Mouse (Mus musculus): Measurements from ENCODE around the gene Trpc7. TPM values are rescaled to one million over a fixed set of nuclear protein-coding genes. Genes with fewer than 3 reads are reported as not detected.

Trpc7 gene
- polyA plus RNA-seq, 1 experiment from 2014 or later, result not detected

GRCm38 (mm10) chr13:56734617-56735016 is 161.2 kb downstream of the Trpc7 start:
- Histone ChIP-seq H3K36me3 (peaks cover 100% of the 10 kb centered on the region), H3K9me3 (replicated peaks) (no peaks in the 10 kb centered on the region), H3K27me3 (ENCODE audit: low read depth, poor library complexity, severe bottlenecking) (no peaks in the 10 kb centered on the region), H3K4me1 (no peaks in the 10 kb centered on the region), H3K4me3 (no peak overlapping the region), H3K27ac (no peak overlapping the region)
- WGBS, result 91% methylated on average over 4 of the region's 4 CpGs
- no peak for DNase-seq (ENCODE audit: low spot score)

- no peaks in the 10 kb centered on the region for H3K27me3 ChIP-seq (ENCODE audit: low read depth, poor library complexity, severe bottlenecking)
- no peaks in the 10 kb centered on the region for H3K4me1 ChIP-seq
- 92% methylated on average over 7 of the region's 7 CpGs for WGBS
- H3K9me3 ChIP-seq (replicated peaks), result no peaks in the 10 kb centered on the region
- DNase-seq (ENCODE audit: low spot score), result no peak
- H3K36me3 ChIP-seq, result peaks cover 100% of the 10 kb centered on the region
- no peak overlapping the region for H3K27ac ChIP-seq
- no peak overlapping the region for H3K4me3 ChIP-seq
Observed at GRCm38 (mm10) chr13:56729046-56729445, 166.7 kb downstream of the Trpc7 start.

GRCm38 (mm10) chr13:56726551-56726950 is 169.2 kb downstream of the Trpc7 start:
- no peaks in the 10 kb centered on the region for H3K27me3 ChIP-seq (ENCODE audit: low read depth, poor library complexity, severe bottlenecking)
- H3K9me3 ChIP-seq (replicated peaks), result no peaks in the 10 kb centered on the region
- peaks cover 91% of the 10 kb centered on the region for H3K36me3 ChIP-seq
- no peaks in the 10 kb centered on the region for H3K4me1 ChIP-seq
- DNase-seq (ENCODE audit: low spot score), result no peak
- H3K27ac ChIP-seq, result no peak overlapping the region
- no peak overlapping the region for H3K4me3 ChIP-seq
- WGBS, result 96% methylated on average over 4 of the region's 4 CpGs

Other genes starting within 250 kb of the Trpc7 start
- 42.1 and 52.3 TPM in 2 replicates for gene Smad5, start 193.0 kb downstream of the Trpc7 start, polyA plus RNA-seq (2016; fragmentation: Nextera tagmentation; extraction: Ambion mirVana)
- gene Gm45623, start 142.2 kb downstream of the Trpc7 start, polyA plus RNA-seq (2016; fragmentation: Nextera tagmentation; extraction: Ambion mirVana), result not detected in 2 replicates

All from limb, embryonic 10.5 days (tissue).